Mouse (Mus musculus): Measurements from ENCODE around the gene Icam4. TPM values are rescaled to one million over a fixed set of nuclear protein-coding genes. Genes with fewer than 3 reads are reported as not detected.
A peak's percentile ranks its signal among the peaks of the same experiment; 100 is the strongest.

Icam4 gene
- total RNA-seq, 1 experiment = 1.5 TPM

- in situ Hi-C loops (cut with MboI; ENCODE audit: low sequenced_read_pairs in 2 of 2, unreplicated experiment in 2 of 2) = loop anchor here in 1 of 2 experiments (10.0 kb wide), 1 partner anchor 106 kb away; the partner anchor contains the start of gene Eif3g
- peaks cover 0 to 5% of the 10 kb centered on the region in 2 experiments; a peak in 1 of 4 replicates for H3K4me1 ChIP-seq (ENCODE audit: control insufficient read depth in 2 of 2, insufficient read depth in 2 of 2, low read length in 2 of 2, poor library complexity in 1 of 2)
- peak overlapping the region; percentile 54; the same call in 1 of the 2 replicates for H3K27ac ChIP-seq (ENCODE audit: insufficient read depth, low read depth, low read length, poor library complexity, severe bottlenecking)
- DNase-seq (ENCODE audit: low read depth, low spot score) = no peak
- 0 out of 2 replicates have a peak, but pooled peaks cover under 1% of the 10 kb centered on the region for H3K36me3 ChIP-seq (ENCODE audit: control insufficient read depth, insufficient read depth, low read length, poor library complexity, severe bottlenecking)
- no peaks in the 10 kb centered on the region for H3K9me3 ChIP-seq (ENCODE audit: control insufficient read depth, insufficient read depth, low read depth, low read length)
- TF ChIP-seq ZC3H11A (IDR thresholded peaks at IDR 0.05; ENCODE audit: borderline replicate concordance, low read depth, low read length) (no peak), CHD2 (IDR thresholded peaks at IDR 0.05; ENCODE audit: low read depth, low read length) (no peak), MAFK (IDR thresholded peaks at IDR 0.05; ENCODE audit: insufficient read depth, low read depth, low read length) (no peak), HCFC1 (IDR thresholded peaks at IDR 0.05; ENCODE audit: borderline replicate concordance, insufficient read depth, low read length) (no peak)
- no peak overlapping the region for H3K4me3 ChIP-seq (ENCODE audit: insufficient read depth in 1 of 2, low read depth in 1 of 2, low read length in 2 of 2, poor library complexity in 1 of 2, severe bottlenecking in 1 of 2)
- H3K9ac ChIP-seq (ENCODE audit: insufficient read depth, low read depth, low read length, poor library complexity, severe bottlenecking) = no peak overlapping the region; the same call in 1 of the 2 replicates
Observed at GRCm38 (mm10) chr9:21000811-21001210, 28.4 kb upstream of the Icam4 start.

- 0 out of 4 replicates have a peak overlapping the region, but pooled peaks of 1 of the 2 experiments have one; percentile 18 for H3K4me3 ChIP-seq (ENCODE audit: insufficient read depth in 1 of 2, low read depth in 1 of 2, low read length in 2 of 2, poor library complexity in 1 of 2, severe bottlenecking in 1 of 2)
- H3K27ac ChIP-seq (ENCODE audit: insufficient read depth, low read depth, low read length, poor library complexity, severe bottlenecking) = peak overlapping the region; percentile 54; the same call in 1 of the 2 replicates
- no peak for TF ChIP-seq ZC3H11A (IDR thresholded peaks at IDR 0.05; ENCODE audit: borderline replicate concordance, low read depth, low read length)
- TF ChIP-seq HCFC1 (IDR thresholded peaks at IDR 0.05; ENCODE audit: borderline replicate concordance, insufficient read depth, low read length) = no peak
- TF ChIP-seq MAFK (IDR thresholded peaks at IDR 0.05; ENCODE audit: insufficient read depth, low read depth, low read length) = 0 out of 2 replicates have a peak, but pooled peaks have one; percentile 12
- TF ChIP-seq ZNF384 (IDR thresholded peaks at IDR 0.05; ENCODE audit: low read depth, low read length) = peak; percentile 54; the same call in 1 of the 2 replicates
- TF ChIP-seq CHD2 (IDR thresholded peaks at IDR 0.05; ENCODE audit: low read depth, low read length) = no peak
- H3K9me3 ChIP-seq (ENCODE audit: control insufficient read depth, insufficient read depth, low read depth, low read length) = no peaks in the 10 kb centered on the region
- peaks cover 0 to 5% of the 10 kb centered on the region in 2 experiments; a peak in 1 of 4 replicates for H3K4me1 ChIP-seq (ENCODE audit: control insufficient read depth in 2 of 2, insufficient read depth in 2 of 2, low read length in 2 of 2, poor library complexity in 1 of 2)
- in situ Hi-C loops (cut with MboI; ENCODE audit: low sequenced_read_pairs in 2 of 2, unreplicated experiment in 2 of 2) = loop anchor here in 1 of 2 experiments (10.0 kb wide), 1 partner anchor 107 kb away; the partner anchor contains the start of gene Eif3g
- H3K36me3 ChIP-seq (ENCODE audit: control insufficient read depth, insufficient read depth, low read length, poor library complexity, severe bottlenecking) = peaks cover 8% of the 10 kb centered on the region
- DNase-seq (ENCODE audit: low read depth, low spot score) = no peak
- peak overlapping the region; percentile 18; the same call in 1 of the 2 replicates for H3K9ac ChIP-seq (ENCODE audit: insufficient read depth, low read depth, low read length, poor library complexity, severe bottlenecking)
Observed at GRCm38 (mm10) chr9:21001651-21002200, 27.4 kb upstream of the Icam4 start.

GRCm38 (mm10) chr9:21002270-21002626 lies 26.9 kb upstream of the Icam4 start:
- peaks cover 0 to 5% of the 10 kb centered on the region in 2 experiments; a peak in 1 of 4 replicates for H3K4me1 ChIP-seq (ENCODE audit: control insufficient read depth in 2 of 2, insufficient read depth in 2 of 2, low read length in 2 of 2, poor library complexity in 1 of 2)
- in situ Hi-C loops (cut with MboI; ENCODE audit: low sequenced_read_pairs in 2 of 2, unreplicated experiment in 2 of 2) = loop anchor here in 1 of 2 experiments (10.0 kb wide), 1 partner anchor 107 kb away; the partner anchor contains the start of gene Eif3g
- H3K27ac ChIP-seq (ENCODE audit: insufficient read depth, low read depth, low read length, poor library complexity, severe bottlenecking) = peak overlapping the region; percentile 72; the same call in 1 of the 2 replicates
- TF ChIP-seq ZC3H11A (IDR thresholded peaks at IDR 0.05; ENCODE audit: borderline replicate concordance, low read depth, low read length) (no peak), CHD2 (IDR thresholded peaks at IDR 0.05; ENCODE audit: low read depth, low read length) (no peak)
- H3K36me3 ChIP-seq (ENCODE audit: control insufficient read depth, insufficient read depth, low read length, poor library complexity, severe bottlenecking) = peaks cover 12% of the 10 kb centered on the region
- H3K4me3 ChIP-seq (ENCODE audit: insufficient read depth in 1 of 2, low read depth in 1 of 2, low read length in 2 of 2, poor library complexity in 1 of 2, severe bottlenecking in 1 of 2) = peak overlapping the region; percentile 86 to 95
- no peak for DNase-seq (ENCODE audit: low read depth, low spot score)
- H3K9me3 ChIP-seq (ENCODE audit: control insufficient read depth, insufficient read depth, low read depth, low read length) = no peaks in the 10 kb centered on the region
- H3K9ac ChIP-seq (ENCODE audit: insufficient read depth, low read depth, low read length, poor library complexity, severe bottlenecking) = peak overlapping the region; percentile 93

- H3K27ac ChIP-seq (ENCODE audit: insufficient read depth, low read depth, low read length, poor library complexity, severe bottlenecking) = peak within 1 kb of the TSS; percentile 72
- no peaks in the 10 kb centered on the region for H3K9me3 ChIP-seq (ENCODE audit: control insufficient read depth, insufficient read depth, low read depth, low read length)
- in situ Hi-C loops (cut with MboI; ENCODE audit: low sequenced_read_pairs in 2 of 2, unreplicated experiment in 2 of 2) = loop anchor here in 1 of 2 experiments (10.0 kb wide), 1 partner anchor 108 kb away; the partner anchor contains the start of gene Eif3g
- H3K4me3 ChIP-seq (ENCODE audit: insufficient read depth in 1 of 2, low read depth in 1 of 2, low read length in 2 of 2, poor library complexity in 1 of 2, severe bottlenecking in 1 of 2) = peak within 1 kb of the TSS; percentile 86 to 95
- peaks cover 0 to 5% of the 10 kb centered on the region in 2 experiments; a peak in 1 of 4 replicates for H3K4me1 ChIP-seq (ENCODE audit: control insufficient read depth in 2 of 2, insufficient read depth in 2 of 2, low read length in 2 of 2, poor library complexity in 1 of 2)
- TF ChIP-seq CHD2 (IDR thresholded peaks at IDR 0.05; ENCODE audit: low read depth, low read length) (peak; percentile 30; the same call in 1 of the 2 replicates), HCFC1 (IDR thresholded peaks at IDR 0.05; ENCODE audit: borderline replicate concordance, insufficient read depth, low read length) (peak; percentile 78; the same call in 1 of the 2 replicates), MAFK (IDR thresholded peaks at IDR 0.05; ENCODE audit: insufficient read depth, low read depth, low read length) (no peak)
- peak within 1 kb of the TSS; percentile 93 for H3K9ac ChIP-seq (ENCODE audit: insufficient read depth, low read depth, low read length, poor library complexity, severe bottlenecking)
- H3K36me3 ChIP-seq (ENCODE audit: control insufficient read depth, insufficient read depth, low read length, poor library complexity, severe bottlenecking) = peaks cover 18% of the 10 kb centered on the region
- peak; percentile 77 for DNase-seq (ENCODE audit: low read depth, low spot score)
Observed at GRCm38 (mm10) chr9:21002627-21003551, 26.3 kb upstream of the Icam4 start, which contains the start of gene Mrpl4. Mrpl4 (plus strand) TSS chr9:21002738.

Data from ES-E14 (cell line).